Mouse (Mus musculus): ENCODE data around the gene Fam186a.

The Fam186a gene

GRCm38 (mm10) chr15:99874612-99875333, 92.1 kb downstream of the Fam186a start:
- no peak for DNase-seq (ENCODE audit: low spot score in 2 of 2)

DNA sequence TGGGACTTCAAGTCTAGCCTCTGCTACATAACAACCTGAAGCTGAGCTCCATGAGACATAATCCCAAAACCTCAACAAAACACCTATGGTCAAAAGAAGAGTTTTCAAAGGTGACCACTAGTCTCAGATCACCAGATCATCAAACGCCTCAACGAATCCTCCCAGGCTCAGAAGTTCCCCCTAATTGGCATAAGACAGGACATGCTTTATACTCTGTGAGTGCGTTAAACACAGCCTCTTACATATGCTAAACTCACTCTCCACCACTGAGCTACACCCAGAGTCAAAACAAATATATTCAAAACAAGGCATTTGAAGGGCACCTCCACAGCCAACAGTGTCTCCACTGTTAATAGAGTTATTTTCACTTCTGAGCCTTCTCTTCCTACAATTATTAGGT, 94.3 kb downstream of the Fam186a start:
- DNase-seq (ENCODE audit: low spot score in 2 of 2), result no peak

Measured in urinary bladder, adult 18-20 months (tissue).